In the genomic region with DNA sequence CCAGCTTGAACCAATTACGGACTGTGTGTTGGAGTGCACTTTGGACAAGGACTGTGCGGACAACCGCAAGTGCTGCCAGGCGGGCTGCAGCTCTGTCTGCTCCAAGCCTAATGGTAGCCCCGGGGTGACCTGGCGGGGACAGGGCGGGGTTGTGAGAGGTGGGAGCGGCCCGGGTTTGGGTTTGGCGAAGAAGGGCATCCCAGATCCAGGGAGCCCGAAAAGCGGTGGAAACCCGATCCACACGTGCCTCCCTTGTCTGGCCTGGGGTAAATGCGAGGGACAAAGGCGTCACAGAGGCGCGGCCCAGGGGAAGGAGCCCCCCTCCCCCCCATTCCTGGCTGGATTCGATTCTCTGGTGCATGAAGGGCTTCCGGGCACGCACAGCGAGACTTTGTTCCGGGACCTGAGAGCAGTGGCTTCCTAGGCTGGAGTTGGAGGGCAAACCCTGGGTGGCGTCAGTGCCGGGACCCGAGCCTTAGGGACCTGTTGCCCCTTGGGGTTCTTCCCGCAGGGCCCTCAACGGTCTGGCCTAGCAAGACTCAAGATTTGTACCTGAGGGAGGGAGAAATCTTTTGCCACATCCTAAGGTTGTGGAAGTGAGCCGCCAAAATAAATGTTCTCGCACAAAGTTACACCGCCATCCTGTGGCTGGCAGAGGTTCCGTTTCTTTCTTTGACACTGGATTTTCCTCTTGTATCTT, we compare ENCODE assay signal across 9 mouse cellular contexts. TPM values are rescaled to one million over a fixed set of nuclear protein-coding genes. Genes with fewer than 3 reads are reported as not detected.
DNase-seq lines count a peak whose midpoint lies in the region; ATAC-seq and TF ChIP-seq lines count a peak whose summit lies in the region.
"Had no signal": no experiment of that assay in that cellular context is flagged by ENCODE, and none has a peak within 500 bp of the region (broad histone marks: within the 10 kb centered on the region; RNA-seq: fewer than 3 reads in every experiment).

No protein-coding gene starts in this region.

- H3K27ac ChIP-seq in gastrocnemius, adult 2 months: no peak overlapping the region; the same call in 1 of the 2 replicates
- H3K27ac ChIP-seq in embryonic facial prominence, embryonic 13.5 days: peak overlapping the region; percentile 52
- H3K27ac ChIP-seq in hindbrain, embryonic 14.5 days: no peak overlapping the region

- intact Hi-C loops in gastrocnemius, adult 2 months (cut with DNase I): no loop called here
- intact Hi-C loops in gastrocnemius, postnatal 36 days (cut with DNase I): no loop called here
- intact Hi-C loops in left cerebral cortex, postnatal 14 days (cut with DNase I): loop anchor here (5.0 to 10.0 kb wide), 3 partner anchors 46 to 146 kb away; a partner anchor contains a TSS

- no peaks in the 10 kb centered on the region for H3K9me3 ChIP-seq in embryonic facial prominence, embryonic 13.5 days
- H3K9me3 ChIP-seq in hindbrain, embryonic 14.5 days (ENCODE audit: control insufficient read depth, low read length): no peaks in the 10 kb centered on the region

- ATAC-seq in embryonic facial prominence, embryonic 13.5 days (ENCODE audit: insufficient number of reproducible peaks, insufficient read depth, low FRiP score, low TSS enrichment, low read depth): peak; percentile 53; the same call in 1 of the 2 replicates
- ATAC-seq in hindbrain, embryonic 14.5 days (ENCODE audit: low FRiP score): peak; percentile 40; the same call in 1 of the 2 replicates
- ATAC-seq in megakaryocyte progenitor cell, adult 5-6 weeks (replicated peaks; ENCODE audit: poor library complexity): peak; percentile 60

- peak overlapping the region; percentile 75 for H3K9ac ChIP-seq in embryonic facial prominence, embryonic 13.5 days
- peak overlapping the region; percentile 68 for H3K9ac ChIP-seq in hindbrain, embryonic 14.5 days

- peak; percentile 29 for DNase-seq in gastrocnemius, adult 2 months
- no peak for DNase-seq in gastrocnemius, postnatal 36 days
- DNase-seq in Muller cell, postnatal 12 days (ENCODE audit: inconsistent ontology term): peak; percentile 68
- peak; percentile 68 for DNase-seq in hindbrain, embryonic 14.5 days (ENCODE audit: low spot score)
- DNase-seq in left cerebral cortex, postnatal 14 days (ENCODE audit: low spot score in 2 of 2): peak; percentile 58 to 59
- DNase-seq in splenic B cell, adult 2 months (ENCODE audit: low read depth, low spot score): peak; percentile 9

- H3K4me2 ChIP-seq in embryonic facial prominence, embryonic 13.5 days: peak overlapping the region; percentile 90
- H3K4me2 ChIP-seq in hindbrain, embryonic 14.5 days (replicated peaks): peak overlapping the region; percentile 95

- under 1% methylated on average over 32 of the region's 32 CpGs for WGBS in embryonic facial prominence, embryonic 13.5 days
- WGBS in hindbrain, embryonic 14.5 days: under 1% methylated on average over 32 of the region's 32 CpGs

- H3K36me3 ChIP-seq in embryonic facial prominence, embryonic 13.5 days: peaks cover 8% of the 10 kb centered on the region
- no peaks in the 10 kb centered on the region for H3K36me3 ChIP-seq in hindbrain, embryonic 14.5 days (replicated peaks; ENCODE audit: control insufficient read depth, insufficient read depth)
- H3K36me3 ChIP-seq in splenic B cell, adult 2 months (ENCODE audit: control insufficient read depth, insufficient read depth, low read length, poor library complexity, severe bottlenecking): no peaks in the 10 kb centered on the region

- peak; percentile 52 for TF ChIP-seq CTCF in gastrocnemius, adult 2 months (IDR thresholded peaks at IDR 0.05)

- peaks cover 5% of the 10 kb centered on the region; the same call in 1 of the 2 replicates for H3K27me3 ChIP-seq in embryonic facial prominence, embryonic 13.5 days
- H3K27me3 ChIP-seq in hindbrain, embryonic 14.5 days (ENCODE audit: control insufficient read depth, insufficient read depth, low read length): peaks cover 16% of the 10 kb centered on the region; the same call in 1 of the 2 replicates
- H3K27me3 ChIP-seq in splenic B cell, adult 2 months (ENCODE audit: control insufficient read depth, insufficient read depth, low read length, poor library complexity, severe bottlenecking): peaks cover 1% of the 10 kb centered on the region

- H3K4me3 ChIP-seq in gastrocnemius, adult 2 months: peak overlapping the region; percentile 66
- peak overlapping the region; percentile 47 for H3K4me3 ChIP-seq in embryonic facial prominence, embryonic 13.5 days
- peak overlapping the region; percentile 43 for H3K4me3 ChIP-seq in hindbrain, embryonic 14.5 days (replicated peaks; ENCODE audit: low read length)

- peaks cover 23% of the 10 kb centered on the region for H3K4me1 ChIP-seq in embryonic facial prominence, embryonic 13.5 days
- H3K4me1 ChIP-seq in hindbrain, embryonic 14.5 days (replicated peaks; ENCODE audit: control insufficient read depth, insufficient read depth, low read length): peaks cover 9% of the 10 kb centered on the region; the same call in 1 of the 2 replicates

RNA-seq across cellular contexts. Expression of a gene that starts 1.3 kb away (rescaled TPM):
- not detected for total RNA-seq in gastrocnemius, adult 2 months (2021)
- total RNA-seq in gastrocnemius, postnatal 36 days (2021): under 1 TPM in 1 of 2 experiments, not detected in 1; 0.71 TPM
- polyA plus RNA-seq in embryonic facial prominence, embryonic 13.5 days (2015; fragmentation: Nextera tagmentation; extraction: Ambion mirVana): 46.5 and 53.4 TPM in 2 replicates
- 2.4 and 4.0 TPM in 2 replicates for polyA plus RNA-seq in hindbrain, embryonic 14.5 days (2014; fragmentation: Nextera tagmentation; extraction: Ambion mirVana)
- 1 to 10 TPM; 1.0 to 1.6 TPM for total RNA-seq in left cerebral cortex, postnatal 14 days (2021)
- not detected in 2 replicates for total RNA-seq in megakaryocyte progenitor cell, adult 5-6 weeks (2015)
- total RNA-seq in megakaryocyte progenitor cell, adult 5-6 weeks (2017): 1.8 TPM in 1 of 2 replicates, not detected in the other
- total RNA-seq: neutrophil, adult 5-6 weeks had no signal

RNA-seq across cellular contexts. Expression of a gene that starts 9.8 kb away (rescaled TPM):
- not detected for total RNA-seq in gastrocnemius, adult 2 months (2021)
- total RNA-seq in gastrocnemius, postnatal 36 days (2021): not detected
- polyA plus RNA-seq in embryonic facial prominence, embryonic 13.5 days (2015; fragmentation: Nextera tagmentation; extraction: Ambion mirVana): not detected in 2 replicates
- not detected in 2 replicates for polyA plus RNA-seq in hindbrain, embryonic 14.5 days (2014; fragmentation: Nextera tagmentation; extraction: Ambion mirVana)
- not detected for total RNA-seq in left cerebral cortex, postnatal 14 days (2021)
- total RNA-seq in megakaryocyte progenitor cell, adult 5-6 weeks (2015): not detected in 2 replicates
- not detected in 2 replicates for total RNA-seq in megakaryocyte progenitor cell, adult 5-6 weeks (2017)
- total RNA-seq: neutrophil, adult 5-6 weeks had no signal

RNA-seq across cellular contexts. Expression of a gene that starts 21.8 kb away (rescaled TPM):
- total RNA-seq in gastrocnemius, adult 2 months (2021): not detected
- total RNA-seq in gastrocnemius, postnatal 36 days (2021): not detected
- 0.80 TPM in 1 of 2 replicates, not detected in the other for polyA plus RNA-seq in embryonic facial prominence, embryonic 13.5 days (2015; fragmentation: Nextera tagmentation; extraction: Ambion mirVana)
- 0.25 TPM in 1 of 2 replicates, not detected in the other for polyA plus RNA-seq in hindbrain, embryonic 14.5 days (2014; fragmentation: Nextera tagmentation; extraction: Ambion mirVana)
- under 1 TPM; 0.72 to 0.92 TPM for total RNA-seq in left cerebral cortex, postnatal 14 days (2021)
- total RNA-seq in megakaryocyte progenitor cell, adult 5-6 weeks (2015): not detected in 2 replicates
- not detected in 2 replicates for total RNA-seq in megakaryocyte progenitor cell, adult 5-6 weeks (2017)
- total RNA-seq: neutrophil, adult 5-6 weeks had no signal

RNA-seq across cellular contexts. Expression of a gene that starts 29.9 kb away (rescaled TPM):
- total RNA-seq in gastrocnemius, adult 2 months (2021): not detected
- total RNA-seq in gastrocnemius, postnatal 36 days (2021): not detected
- polyA plus RNA-seq in embryonic facial prominence, embryonic 13.5 days (2015; fragmentation: Nextera tagmentation; extraction: Ambion mirVana): not detected in 2 replicates
- polyA plus RNA-seq in hindbrain, embryonic 14.5 days (2014; fragmentation: Nextera tagmentation; extraction: Ambion mirVana): not detected in 2 replicates
- total RNA-seq in left cerebral cortex, postnatal 14 days (2021): not detected
- not detected in 2 replicates for total RNA-seq in megakaryocyte progenitor cell, adult 5-6 weeks (2015)
- not detected in 2 replicates for total RNA-seq in megakaryocyte progenitor cell, adult 5-6 weeks (2017)
- total RNA-seq: neutrophil, adult 5-6 weeks had no signal

RNA-seq across cellular contexts. Expression of a gene that starts 49.8 kb away (rescaled TPM):
- not detected for total RNA-seq in gastrocnemius, adult 2 months (2021)
- total RNA-seq in gastrocnemius, postnatal 36 days (2021): not detected
- not detected in 2 replicates for polyA plus RNA-seq in embryonic facial prominence, embryonic 13.5 days (2015; fragmentation: Nextera tagmentation; extraction: Ambion mirVana)
- polyA plus RNA-seq in hindbrain, embryonic 14.5 days (2014; fragmentation: Nextera tagmentation; extraction: Ambion mirVana): not detected in 2 replicates
- not detected for total RNA-seq in left cerebral cortex, postnatal 14 days (2021)
- not detected in 2 replicates for total RNA-seq in megakaryocyte progenitor cell, adult 5-6 weeks (2015)
- total RNA-seq in megakaryocyte progenitor cell, adult 5-6 weeks (2017): not detected in 2 replicates
- total RNA-seq: neutrophil, adult 5-6 weeks had no signal

Comparison
In these comparisons a context has a peak if more than half of its experiments do, and no peak if none do; other contexts are left out.
1. DNase-seq: peak in gastrocnemius, adult 2 months (single experiment), Muller cell, postnatal 12 days (single experiment), hindbrain, embryonic 14.5 days (single experiment), left cerebral cortex, postnatal 14 days (2 of 2) and splenic B cell, adult 2 months (single experiment); none in gastrocnemius, postnatal 36 days (0 of 2).
2. Peak in every context shown above with its lines, with median percentiles within 50 percentile points of each other: H3K4me3 ChIP-seq and ATAC-seq.